Mouse (Mus musculus) intestine, postnatal 0 days (tissue): ENCODE measurements around the gene Dab1. TPM values are rescaled to one million over a fixed set of nuclear protein-coding genes. Genes with fewer than 3 reads are reported as not detected.

Source experiments
- ATAC-seq: fragments of 200-750 bp; cut with Nextera tagmentation; 2 replicates; pipeline ENCODE4 v1.8.0; 2017; ENCODE audit warnings: mild to moderate bottlenecking, moderate TSS enrichment, moderate library complexity
- H3K27ac ChIP-seq: fragments of 300-500 bp; sonication (generic); 2 replicates; pipeline ENCODE4 v1.5.1; 2014; ENCODE audit warnings: mild to moderate bottlenecking, low read depth, low read length, moderate library complexity
- H3K27me3 ChIP-seq: fragments of 300-500 bp; sonication (generic); replicated peaks from 2 replicates; pipeline ENCODE4 v1.6.1; 2014; ENCODE audit warnings: low read length, mixed read lengths; ENCODE audit not compliant: control insufficient read depth, insufficient read depth
- H3K36me3 ChIP-seq: fragments of 300-500 bp; sonication (generic); 2 replicates; pipeline ENCODE4 v1.6.1; 2014; ENCODE audit warnings: mild to moderate bottlenecking, moderate library complexity; ENCODE audit not compliant: control insufficient read depth, insufficient read depth
- H3K4me1 ChIP-seq: fragments of 300-500 bp; sonication (generic); replicated peaks from 2 replicates; pipeline ENCODE4 v1.6.1; 2014; ENCODE audit warnings: antibody characterized with exemption, low read length, mixed read lengths; ENCODE audit not compliant: control insufficient read depth, insufficient read depth
- H3K4me2 ChIP-seq: fragments of 300-500 bp; sonication (generic); replicated peaks from 2 replicates; pipeline ENCODE4 v1.6.1; 2014; ENCODE audit warnings: low read depth, mild to moderate bottlenecking, moderate library complexity
- H3K4me3 ChIP-seq: fragments of 300-500 bp; sonication (generic); 2 replicates; pipeline ENCODE4 v1.5.1; 2014; ENCODE audit warnings: low read depth, low read length
- H3K9ac ChIP-seq: fragments of 300-500 bp; sonication (generic); 2 replicates; pipeline ENCODE4 v1.6.1; 2014; ENCODE audit warnings: mild to moderate bottlenecking, low read depth, low read length
- H3K9me3 ChIP-seq: fragments of 300-500 bp; sonication (generic); 2 replicates; pipeline ENCODE4 v1.6.1; 2016; ENCODE audit warnings: mixed run types; ENCODE audit not compliant: control insufficient read depth
- CTCF ChIP-seq: sonication (generic); IDR thresholded peaks from 2 replicates; pipeline ENCODE4 v1.5.1; 2016; ENCODE audit warnings: low read depth, mild to moderate bottlenecking, control low read depth, antibody characterized with exemption, moderate library complexity
- WGBS: fragments of 180-500 bp; shearing (Covaris S2); extraction: QIAGEN DNeasy Blood & Tissue Kit; methylation state at CpG from one replicate; pipeline ENCODE4 v1.1.7; 2014; 5-methylcytosine and 5-hydroxymethylcytosine counted together
- polyA plus RNA-seq: library from polyadenylated mRNA; unstranded; fragments of >200 nt; fragmentation: Nextera tagmentation; extraction: Ambion mirVana; gene quantifications from 2 replicates; pipeline ENCODE4 v1.2.1, GENCODE M21; 2015

The Dab1 gene
- polyA plus RNA-seq, 1 experiment from 2014 or later, result 61.3 TPM

DNA sequence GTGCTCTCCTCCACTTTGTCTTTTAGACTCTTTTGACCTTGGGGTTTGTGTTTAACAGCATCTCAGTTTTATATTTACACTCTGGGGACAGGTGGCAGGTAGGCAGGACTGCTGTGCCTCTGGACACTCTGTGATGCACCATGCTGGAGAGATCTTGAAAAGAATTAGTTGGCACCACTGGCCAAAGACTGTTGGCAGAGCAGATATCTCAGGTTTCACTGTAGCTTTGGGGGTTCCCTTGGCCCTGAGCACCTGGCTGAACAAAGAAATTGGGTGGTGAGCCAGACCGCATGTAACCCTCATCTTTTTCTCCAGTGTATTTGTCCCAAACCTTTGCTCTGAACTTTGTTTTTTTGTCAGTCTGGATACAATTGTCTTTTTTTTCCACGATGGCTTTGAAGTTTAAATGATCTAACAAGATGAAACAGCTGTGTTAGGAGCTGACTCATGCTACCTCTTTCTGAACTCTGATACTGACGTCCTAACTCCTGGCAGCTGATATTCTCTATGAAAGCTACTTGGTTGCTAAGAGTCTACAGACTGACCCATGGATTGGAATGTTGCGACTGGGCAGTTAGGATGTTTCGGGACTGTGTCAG lies 960.9 kb downstream of the Dab1 start:
- no peak for TF ChIP-seq CTCF

GRCm38 (mm10) chr4:104582726-104583125 lies 963.6 kb downstream of the Dab1 start:
- Histone ChIP-seq H3K4me2 (no peak overlapping the region), H3K9ac (no peak overlapping the region), H3K36me3 (no peaks in the 10 kb centered on the region), H3K4me1 (no peaks in the 10 kb centered on the region), H3K27me3 (no peaks in the 10 kb centered on the region), H3K9me3 (no peaks in the 10 kb centered on the region), H3K4me3 (no peak overlapping the region), H3K27ac (no peak overlapping the region)
- 57% methylated on average over 5 of the region's 5 CpGs for WGBS
- TF ChIP-seq CTCF, result no peak
- ATAC-seq, result no peak

More for the DNA sequence above, 960.9 kb downstream of the Dab1 start:
- 76% methylated on average over 5 of the region's 5 CpGs for WGBS
- no peaks in the 10 kb centered on the region for H3K9me3 ChIP-seq
- no peaks in the 10 kb centered on the region for H3K36me3 ChIP-seq
- ATAC-seq, result no peak
- H3K27me3 ChIP-seq, result no peaks in the 10 kb centered on the region
- H3K9ac ChIP-seq, result no peak overlapping the region
- H3K4me3 ChIP-seq, result no peak overlapping the region
- no peak overlapping the region for H3K4me2 ChIP-seq
- no peak overlapping the region for H3K27ac ChIP-seq
- H3K4me1 ChIP-seq, result no peaks in the 10 kb centered on the region

- H3K9me3 ChIP-seq, result no peaks in the 10 kb centered on the region
- no peak for TF ChIP-seq CTCF
- no peak overlapping the region for H3K4me2 ChIP-seq
- H3K27ac ChIP-seq, result no peak overlapping the region
- no peaks in the 10 kb centered on the region for H3K36me3 ChIP-seq
- H3K9ac ChIP-seq, result no peak overlapping the region
- H3K27me3 ChIP-seq, result no peaks in the 10 kb centered on the region
- H3K4me1 ChIP-seq, result no peaks in the 10 kb centered on the region
- no peak overlapping the region for H3K4me3 ChIP-seq
- WGBS, result 42% methylated on average over 2 of the region's 2 CpGs
- no peak for ATAC-seq
Observed at GRCm38 (mm10) chr4:104587826-104588225, 968.7 kb downstream of the Dab1 start.

GRCm38 (mm10) chr4:104596936-104597335 lies 977.8 kb downstream of the Dab1 start:
- no peak overlapping the region for H3K4me3 ChIP-seq
- H3K9me3 ChIP-seq, result no peaks in the 10 kb centered on the region
- WGBS, result 93% methylated on average over 7 of the region's 7 CpGs
- H3K27me3 ChIP-seq, result no peaks in the 10 kb centered on the region
- H3K4me2 ChIP-seq, result no peak overlapping the region
- no peak overlapping the region for H3K9ac ChIP-seq
- ATAC-seq, result no peak
- TF ChIP-seq CTCF, result no peak
- no peaks in the 10 kb centered on the region for H3K36me3 ChIP-seq
- no peak overlapping the region for H3K27ac ChIP-seq
- no peaks in the 10 kb centered on the region for H3K4me1 ChIP-seq

DNA sequence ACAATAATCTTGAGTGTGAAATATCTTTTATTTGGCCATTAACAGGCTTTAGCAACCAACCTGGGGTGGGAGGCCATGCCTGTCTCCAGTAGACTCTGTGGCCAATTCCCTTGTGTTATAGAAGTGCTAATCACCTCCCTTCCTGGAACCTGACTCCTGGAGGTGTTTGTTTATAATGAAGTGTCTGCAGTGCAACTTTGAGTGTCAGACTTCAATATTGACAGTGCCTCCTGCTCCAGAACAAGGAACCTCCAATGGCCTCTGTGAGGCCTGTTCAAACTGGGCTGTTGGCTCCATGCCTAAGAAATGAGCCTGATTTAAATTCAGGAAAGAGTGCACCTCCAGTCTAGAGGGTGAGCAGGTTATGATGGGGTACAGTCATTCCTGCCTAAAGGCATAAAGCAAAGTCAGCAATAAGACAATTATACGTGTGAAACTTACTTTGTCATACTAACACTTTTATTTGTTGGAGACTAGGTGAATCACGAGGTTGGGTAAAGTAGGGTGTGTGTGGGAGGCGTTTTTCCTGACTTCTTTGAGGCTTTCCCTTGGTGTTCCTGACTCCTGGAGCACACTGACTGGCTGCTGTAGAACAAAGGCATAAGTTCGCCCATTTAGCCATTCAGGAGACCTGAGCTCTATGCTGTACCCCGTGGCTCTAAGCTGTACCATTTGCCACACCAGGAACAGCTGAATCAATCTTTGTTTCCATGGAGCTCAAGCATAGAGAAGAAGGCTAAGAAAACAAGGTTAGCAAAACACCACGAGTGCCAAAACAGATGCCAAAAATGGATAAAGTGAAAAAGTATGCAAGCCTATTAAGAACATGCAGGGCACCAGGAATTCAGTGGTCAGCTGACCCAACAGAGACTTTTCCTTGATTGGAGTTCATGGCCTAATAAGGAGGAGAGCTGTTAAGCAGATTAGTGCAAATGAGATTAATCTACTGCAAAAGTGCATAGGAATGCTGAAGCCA lies 978.6 kb downstream of the Dab1 start:
- no peaks in the 10 kb centered on the region for H3K9me3 ChIP-seq
- no peak overlapping the region for H3K27ac ChIP-seq
- no peaks in the 10 kb centered on the region for H3K27me3 ChIP-seq
- H3K36me3 ChIP-seq, result no peaks in the 10 kb centered on the region
- no peak for ATAC-seq
- no peak overlapping the region for H3K9ac ChIP-seq
- no peak overlapping the region for H3K4me2 ChIP-seq
- 74% methylated on average over 6 of the region's 6 CpGs for WGBS
- H3K4me3 ChIP-seq, result no peak overlapping the region
- H3K4me1 ChIP-seq, result no peaks in the 10 kb centered on the region
- TF ChIP-seq CTCF, result no peak

GRCm38 (mm10) chr4:104602804-104603203 lies 983.6 kb downstream of the Dab1 start:
- no peak overlapping the region for H3K4me2 ChIP-seq
- no peak overlapping the region for H3K27ac ChIP-seq
- no peak; the same call in 1 of the 2 replicates for ATAC-seq
- no peaks in the 10 kb centered on the region for H3K27me3 ChIP-seq
- H3K4me1 ChIP-seq, result no peaks in the 10 kb centered on the region
- 52% methylated on average over 8 of the region's 8 CpGs for WGBS
- TF ChIP-seq CTCF, result no peak
- H3K9me3 ChIP-seq, result no peaks in the 10 kb centered on the region
- no peaks in the 10 kb centered on the region for H3K36me3 ChIP-seq
- H3K4me3 ChIP-seq, result no peak overlapping the region
- H3K9ac ChIP-seq, result no peak overlapping the region
